Mouse (Mus musculus) stomach, embryonic 16.5 days (tissue): ENCODE data around the gene Fam57b. TPM values are rescaled to one million over a fixed set of nuclear protein-coding genes. Genes with fewer than 3 reads are reported as not detected.

Experiments
- ATAC-seq: fragments of 200-750 bp; cut with Nextera tagmentation; 2 replicates; pipeline ENCODE4 v1.8.0; 2017; ENCODE audit warnings: moderate number of reproducible peaks, moderate TSS enrichment; ENCODE audit not compliant: insufficient read depth, low FRiP score
- H3K27ac ChIP-seq: fragments of 300-500 bp; sonication (generic); 2 replicates; pipeline ENCODE4 v1.5.1; 2014; ENCODE audit warnings: low read length
- H3K27me3 ChIP-seq: fragments of 300-500 bp; sonication (generic); 2 replicates; pipeline ENCODE4 v1.6.1; 2014; ENCODE audit warnings: low read length, control low read depth, mixed read lengths; ENCODE audit not compliant: control insufficient read depth, insufficient read depth
- H3K36me3 ChIP-seq: fragments of 300-500 bp; sonication (generic); 2 replicates; pipeline ENCODE4 v1.6.1; 2014; ENCODE audit warnings: low read length; ENCODE audit not compliant: control insufficient read depth, insufficient read depth
- H3K4me1 ChIP-seq: fragments of 300-500 bp; sonication (generic); 2 replicates; pipeline ENCODE4 v1.6.1; 2014; ENCODE audit warnings: low read length, control low read depth, mixed read lengths; ENCODE audit not compliant: control insufficient read depth, insufficient read depth
- H3K4me2 ChIP-seq: fragments of 300-500 bp; sonication (generic); 2 replicates; pipeline ENCODE4 v1.6.1; 2014; ENCODE audit warnings: low read depth, low read length, mixed read lengths
- H3K4me3 ChIP-seq: fragments of 300-500 bp; sonication (generic); replicated peaks from 2 replicates; pipeline ENCODE4 v1.5.1; 2014; ENCODE audit warnings: mild to moderate bottlenecking, low read length
- H3K9ac ChIP-seq: fragments of 300-500 bp; sonication (generic); 2 replicates; pipeline ENCODE4 v1.6.1; 2014; ENCODE audit warnings: low read length
- H3K9me3 ChIP-seq: fragments of 300-500 bp; sonication (generic); replicated peaks from 2 replicates; pipeline ENCODE4 v1.6.1; 2016; ENCODE audit warnings: low read length, control low read depth; ENCODE audit not compliant: control insufficient read depth
- WGBS: fragments of 180-500 bp; shearing (Covaris S2); extraction: QIAGEN DNeasy Blood & Tissue Kit; methylation state at CpG from one replicate; pipeline ENCODE4 v1.1.7; 2014; 5-methylcytosine and 5-hydroxymethylcytosine counted together
- polyA plus RNA-seq: library from polyadenylated mRNA; unstranded; fragments of >200 nt; fragmentation: Nextera tagmentation; extraction: Ambion mirVana; gene quantifications from 2 replicates; pipeline ENCODE4 v1.2.1, GENCODE M21; 2015

Fam57b gene
- polyA plus RNA-seq, 1 experiment from 2014 or later: 1.1 TPM

DNA sequence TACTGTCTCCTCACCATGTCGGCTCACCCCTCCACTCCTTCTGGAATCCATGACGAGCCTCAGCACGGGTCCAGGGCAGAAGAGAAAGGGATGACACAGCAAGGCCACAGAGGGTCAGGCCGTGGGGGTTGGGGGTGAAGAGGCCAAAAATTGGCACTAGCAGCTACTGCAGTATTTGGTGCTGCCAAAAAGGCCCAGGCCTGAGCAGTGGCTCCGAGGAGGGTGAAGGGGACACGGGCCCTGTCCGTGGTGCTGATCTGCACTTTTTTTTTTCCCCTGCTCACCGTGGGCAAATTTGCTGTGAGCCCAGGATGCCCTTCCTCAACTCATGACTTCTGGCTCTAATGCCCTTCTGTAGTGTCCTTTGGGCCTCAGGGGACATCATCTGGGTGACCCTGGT, 27.9 kb downstream of the Fam57b start:
- 19% methylated on average over 8 of the region's 8 CpGs for WGBS

DNA sequence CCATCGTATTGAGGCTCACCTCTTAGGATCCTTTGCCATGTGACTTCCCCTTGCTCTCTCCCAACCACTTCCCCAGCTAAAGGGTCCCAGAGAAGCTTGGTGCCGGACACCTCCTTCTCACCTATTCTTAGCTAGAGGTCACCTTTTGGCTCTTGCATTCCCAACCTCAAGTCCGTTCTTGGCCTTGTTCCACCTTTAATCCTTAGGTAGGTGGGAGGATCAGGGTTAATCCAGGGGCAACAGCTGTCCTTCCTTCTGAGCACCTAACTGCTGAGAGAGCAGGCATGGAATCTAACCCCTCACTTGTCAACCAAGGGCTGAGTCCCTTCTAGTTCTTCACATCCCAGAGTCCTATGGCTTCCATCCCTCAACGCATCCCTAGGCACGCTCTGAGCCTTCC, 28.5 kb downstream of the Fam57b start:
- H3K9ac ChIP-seq: no peak overlapping the region
- no peak overlapping the region for H3K4me2 ChIP-seq
- no peaks in the 10 kb centered on the region for H3K9me3 ChIP-seq
- no peaks in the 10 kb centered on the region for H3K36me3 ChIP-seq
- H3K27me3 ChIP-seq: peaks cover 22% of the 10 kb centered on the region
- no peak for ATAC-seq
- 65% methylated on average over 5 of the region's 5 CpGs for WGBS
- H3K4me3 ChIP-seq: no peak overlapping the region
- H3K4me1 ChIP-seq: 0 out of 2 replicates have a peak, but pooled peaks cover 3% of the 10 kb centered on the region
- no peak overlapping the region for H3K27ac ChIP-seq

More for the DNA sequence above, 27.9 kb downstream of the Fam57b start:
- no peak overlapping the region for H3K4me2 ChIP-seq
- peaks cover 22% of the 10 kb centered on the region for H3K27me3 ChIP-seq
- 0 out of 2 replicates have a peak, but pooled peaks cover 3% of the 10 kb centered on the region for H3K4me1 ChIP-seq
- no peak for ATAC-seq
- no peak overlapping the region for H3K27ac ChIP-seq
- H3K9ac ChIP-seq: no peak overlapping the region
- H3K4me3 ChIP-seq: no peak overlapping the region
- H3K9me3 ChIP-seq: no peaks in the 10 kb centered on the region
- no peaks in the 10 kb centered on the region for H3K36me3 ChIP-seq

DNA sequence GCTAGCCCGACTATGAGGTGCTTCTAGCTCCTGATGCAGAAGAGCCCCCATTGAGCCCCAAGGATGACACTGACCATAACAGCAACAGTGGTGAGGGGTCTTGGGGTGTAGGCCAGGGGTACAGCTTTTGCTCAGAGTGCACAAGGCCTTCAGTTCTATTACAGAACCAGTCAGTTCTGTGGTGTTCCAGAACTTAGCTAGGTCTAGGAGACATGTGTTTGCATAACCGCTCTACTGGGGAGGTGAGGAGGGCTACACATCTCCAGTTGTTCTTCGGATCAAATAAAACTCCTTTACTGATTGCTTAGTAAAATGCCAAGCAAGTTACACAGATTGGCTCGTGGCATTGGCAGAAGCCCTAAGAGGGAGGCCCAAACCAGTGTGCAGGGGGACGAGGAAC, 34.1 kb downstream of the Fam57b start, which contains the start of gene 4930451I11Rik:
Gene 4930451I11Rik, minus strand, starts transcription at position 101 of the 400 bp plus-strand sequence.
- Histone ChIP-seq H3K9ac (no peak within 1 kb of the TSS), H3K4me2 (peak within 1 kb of the TSS; percentile 55), H3K4me1 (no peaks in the 10 kb centered on the region), H3K27me3 (no peaks in the 10 kb centered on the region), H3K27ac (no peak within 1 kb of the TSS), H3K9me3 (no peaks in the 10 kb centered on the region), H3K4me3 (peak within 1 kb of the TSS; percentile 33), H3K36me3 (no peaks in the 10 kb centered on the region)
- WGBS: 60% methylated on average over 5 of the region's 5 CpGs
- ATAC-seq: no peak

DNA sequence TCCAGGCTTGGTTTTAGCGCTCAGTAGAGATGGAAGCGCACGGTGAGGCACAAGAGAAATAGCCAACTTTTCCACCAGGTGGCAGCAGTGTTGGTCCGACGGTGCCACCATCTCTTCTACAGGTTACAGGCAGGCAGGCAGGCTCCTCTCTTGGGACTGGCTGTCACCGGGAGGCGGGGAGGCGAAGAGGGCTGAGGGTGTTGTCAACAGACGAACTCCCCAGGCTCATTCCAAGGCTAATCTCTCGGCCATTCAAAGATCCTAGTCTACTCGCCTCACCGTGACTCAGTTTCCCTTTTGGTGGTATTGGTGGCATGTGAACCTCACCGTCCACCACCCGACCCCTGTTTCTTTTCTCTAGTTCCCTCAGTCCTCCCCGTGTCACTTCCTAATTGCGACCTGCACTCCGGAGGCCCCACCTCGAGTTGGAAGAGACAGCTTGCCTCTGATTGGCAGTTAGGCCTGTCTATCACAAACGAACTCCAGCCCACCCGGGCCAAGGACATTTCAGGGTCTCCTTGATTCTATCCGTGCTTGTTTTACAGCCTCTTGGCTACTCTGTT, 34.6 kb downstream of the Fam57b start:
- Histone ChIP-seq H3K4me2 (peak overlapping the region; percentile 55), H3K9me3 (no peaks in the 10 kb centered on the region), H3K4me1 (no peaks in the 10 kb centered on the region), H3K27ac (no peak overlapping the region), H3K9ac (no peak overlapping the region), H3K36me3 (no peaks in the 10 kb centered on the region), H3K4me3 (peak overlapping the region; percentile 33), H3K27me3 (no peaks in the 10 kb centered on the region)
- ATAC-seq: peak; percentile 77
- WGBS: 2% methylated on average over 21 of the region's 21 CpGs

DNA sequence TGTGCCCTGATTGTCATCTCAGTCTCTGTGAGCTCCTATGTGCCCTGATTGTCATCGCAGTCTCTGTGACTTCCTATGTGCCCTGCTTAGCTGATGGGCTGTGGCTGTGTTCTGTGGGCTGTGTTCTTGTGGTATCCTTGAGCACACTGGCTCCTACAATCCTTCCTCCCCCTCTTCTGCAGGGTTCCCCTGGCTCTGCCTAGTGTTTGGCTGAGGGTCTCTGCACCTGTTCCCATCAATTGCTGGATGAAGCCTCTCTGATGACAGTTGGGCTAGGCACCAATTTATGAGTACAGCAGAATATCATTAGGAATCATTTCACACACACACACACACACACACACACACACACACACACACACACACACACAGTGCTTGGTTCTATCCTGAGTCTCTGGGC, 35.8 kb downstream of the Fam57b start:
- no peak for ATAC-seq

DNA sequence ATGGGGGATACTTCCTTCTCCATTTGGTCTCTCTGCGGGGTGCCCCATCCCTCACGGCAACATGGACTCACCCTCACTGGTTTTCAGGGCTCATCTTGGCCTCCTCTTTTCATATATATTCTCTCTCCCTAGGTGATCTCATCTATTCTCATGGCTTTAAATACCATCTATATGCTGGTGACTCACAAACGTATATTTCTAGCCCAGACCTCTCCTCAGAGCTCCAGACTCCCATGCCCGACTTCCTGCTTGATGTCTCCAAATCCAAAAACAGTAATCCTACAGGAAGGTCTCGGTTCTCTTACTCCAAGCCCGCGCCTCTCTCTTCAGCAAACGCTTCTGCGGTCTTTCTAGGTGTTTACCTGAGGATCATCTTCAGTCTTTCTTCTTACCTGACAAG, 45.8 kb downstream of the Fam57b start:
- H3K4me1 ChIP-seq: peaks cover 9% of the 10 kb centered on the region; the same call in 1 of the 2 replicates
- H3K4me2 ChIP-seq: no peak overlapping the region
- no peak overlapping the region for H3K27ac ChIP-seq
- H3K27me3 ChIP-seq: peaks cover 9% of the 10 kb centered on the region
- H3K9me3 ChIP-seq: no peaks in the 10 kb centered on the region
- no peaks in the 10 kb centered on the region for H3K36me3 ChIP-seq
- ATAC-seq: no peak
- H3K4me3 ChIP-seq: no peak overlapping the region
- no peak overlapping the region for H3K9ac ChIP-seq
- 73% methylated on average over 9 of the region's 9 CpGs for WGBS

More for the DNA sequence above, 35.8 kb downstream of the Fam57b start:
- no peak overlapping the region for H3K27ac ChIP-seq
- 81% methylated on average over 1 of the region's 1 CpGs for WGBS
- H3K4me3 ChIP-seq: no peak overlapping the region
- H3K4me2 ChIP-seq: no peak overlapping the region
- H3K27me3 ChIP-seq: no peaks in the 10 kb centered on the region
- H3K9me3 ChIP-seq: no peaks in the 10 kb centered on the region
- H3K9ac ChIP-seq: no peak overlapping the region
- no peaks in the 10 kb centered on the region for H3K36me3 ChIP-seq
- H3K4me1 ChIP-seq: no peaks in the 10 kb centered on the region

GRCm38 (mm10) chr7:126845516-126845915, 48.0 kb downstream of the Fam57b start:
- Histone ChIP-seq H3K27ac (no peak overlapping the region), H3K36me3 (no peaks in the 10 kb centered on the region), H3K9ac (no peak overlapping the region), H3K27me3 (peaks cover 23% of the 10 kb centered on the region), H3K4me3 (no peak overlapping the region), H3K4me1 (peaks cover 9% of the 10 kb centered on the region; the same call in 1 of the 2 replicates), H3K4me2 (no peak overlapping the region), H3K9me3 (no peaks in the 10 kb centered on the region)
- ATAC-seq: no peak
- WGBS: 88% methylated on average over 2 of the region's 2 CpGs

- Histone ChIP-seq H3K9ac (peak within 1 kb of the TSS; percentile 71), H3K36me3 (no peaks in the 10 kb centered on the region; the same call in 1 of the 2 replicates), H3K4me1 (peaks cover 9% of the 10 kb centered on the region; the same call in 1 of the 2 replicates), H3K4me3 (peak within 1 kb of the TSS; percentile 54), H3K4me2 (peak within 1 kb of the TSS; percentile 98), H3K9me3 (no peaks in the 10 kb centered on the region), H3K27me3 (peaks cover 23% of the 10 kb centered on the region), H3K27ac (no peak within 1 kb of the TSS)
- WGBS: 38% methylated on average over 4 of the region's 4 CpGs
- no peak for ATAC-seq
Measured at GRCm38 (mm10) chr7:126847116-126847420, 49.6 kb downstream of the Fam57b start, which contains the start of gene Doc2a. Gene Doc2a, plus strand, starts transcription at chr7:126847416.

DNA sequence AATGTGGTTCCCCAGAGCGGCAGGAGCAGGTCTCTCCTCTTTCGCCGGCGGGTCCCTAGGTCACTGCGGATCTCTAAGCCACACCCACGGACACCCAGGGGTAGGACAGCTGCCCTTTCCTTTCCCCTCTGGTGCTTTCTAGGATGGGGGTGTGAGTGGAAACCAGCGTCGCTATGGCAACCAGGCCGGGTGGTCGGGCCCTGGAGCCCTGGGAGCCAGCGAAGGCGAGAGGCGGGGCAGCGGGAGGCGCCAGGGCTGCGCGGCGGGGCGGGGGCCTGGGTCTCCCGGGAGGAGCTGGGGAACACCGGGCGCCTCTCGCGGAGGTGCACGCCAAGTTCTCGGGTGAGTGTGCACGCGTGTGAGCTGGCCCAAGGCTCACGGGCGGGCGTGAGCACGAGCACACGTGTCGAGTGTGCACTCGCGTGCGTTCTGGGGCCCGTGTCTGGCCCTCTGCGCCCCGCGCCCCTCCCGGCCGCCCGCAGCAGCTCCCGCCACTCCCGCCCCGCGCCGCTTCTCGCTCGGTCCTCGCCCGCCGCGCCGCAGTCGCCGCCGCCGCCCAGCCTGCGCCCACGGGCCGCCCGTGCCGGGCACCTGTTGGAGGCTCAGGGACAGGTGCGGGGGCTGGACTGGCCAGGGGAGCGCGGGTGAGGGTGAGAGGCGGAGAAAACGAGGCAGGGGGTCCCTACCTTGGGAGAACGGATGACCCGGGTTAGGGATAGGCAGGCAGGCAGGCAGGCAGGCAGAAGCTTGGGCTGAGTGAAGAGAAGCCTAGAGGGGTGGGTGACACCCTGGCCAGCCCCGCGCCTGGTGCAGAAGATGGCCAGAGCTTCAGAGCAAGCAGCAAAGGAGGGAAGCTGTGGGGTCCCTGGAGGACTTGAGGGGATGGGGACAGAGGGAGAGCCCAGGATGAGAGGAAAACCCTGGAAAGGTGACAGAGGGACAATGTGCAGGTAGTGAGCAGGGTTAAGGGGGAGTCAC, 50.2 kb downstream of the Fam57b start:
- peak overlapping the region; percentile 98 for H3K4me2 ChIP-seq
- peaks cover 9% of the 10 kb centered on the region; the same call in 1 of the 2 replicates for H3K4me1 ChIP-seq
- H3K36me3 ChIP-seq: no peaks in the 10 kb centered on the region; the same call in 1 of the 2 replicates
- H3K27ac ChIP-seq: no peak overlapping the region
- no peaks in the 10 kb centered on the region for H3K9me3 ChIP-seq
- WGBS: under 1% methylated on average over 65 of the region's 74 CpGs
- peak; percentile 27; the same call in 1 of the 2 replicates for ATAC-seq
- peak overlapping the region; percentile 71 for H3K9ac ChIP-seq
- peak overlapping the region; percentile 54 for H3K4me3 ChIP-seq
- H3K27me3 ChIP-seq: peaks cover 23% of the 10 kb centered on the region
